Mouse (Mus musculus) left cerebral cortex, postnatal 4 days (tissue): Measurements from ENCODE around the gene Fam83e. TPM values are rescaled to one million over a fixed set of nuclear protein-coding genes. Genes with fewer than 3 reads are reported as not detected.

ENCODE experiments used
- DNase-seq: peaks from one replicate; pipeline ENCODE4 v3.0.0-alpha.2; 2022
- intact Hi-C: fragments of 180-260 bp; cut with DNase I; formaldehyde crosslinking; loops from one replicate; pipeline ENCODE4 v1.15.1; 2025
- total RNA-seq, 2 experiments: library from RNA; stranded (reverse); gene quantifications; 2 replicates each; pipeline ENCODE4 v1.2.3; 2021

Fam83e gene
- total RNA-seq, 2 experiments from 2014 or later, result 0.62 to 1.1 TPM

DNA sequence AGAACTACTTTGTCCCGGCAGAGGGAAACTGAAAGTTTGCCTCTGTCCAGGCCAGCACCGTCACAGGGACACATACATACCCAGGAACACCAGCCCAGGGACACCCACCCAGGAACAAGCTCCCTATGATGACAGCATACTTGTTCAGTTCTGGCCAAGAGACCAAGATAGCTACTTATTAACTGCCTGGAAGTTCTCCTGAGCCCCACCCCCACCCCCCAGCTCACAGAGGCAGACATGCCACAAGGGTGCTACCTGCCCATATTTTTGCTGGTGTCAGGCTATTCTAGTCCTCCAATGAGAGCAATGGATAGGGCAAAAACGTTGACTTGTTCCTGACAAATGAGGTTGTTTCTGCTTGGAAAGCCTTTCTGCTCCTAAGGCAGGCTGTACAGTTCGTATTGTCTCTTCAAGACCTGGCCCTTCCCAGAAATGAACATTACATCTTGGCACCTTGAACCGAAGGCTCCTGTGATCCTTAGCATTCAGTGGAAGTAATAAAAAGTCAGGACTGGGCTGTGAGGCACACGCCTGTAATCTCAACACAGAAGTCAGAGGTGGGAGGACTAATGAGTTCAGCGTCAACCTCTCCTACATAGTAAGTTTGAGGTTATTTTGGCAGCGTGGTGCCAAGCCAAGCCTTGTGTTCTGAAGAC lies 49.5 kb downstream of the Fam83e start:
- intact Hi-C loops, result no loop called here

DNA sequence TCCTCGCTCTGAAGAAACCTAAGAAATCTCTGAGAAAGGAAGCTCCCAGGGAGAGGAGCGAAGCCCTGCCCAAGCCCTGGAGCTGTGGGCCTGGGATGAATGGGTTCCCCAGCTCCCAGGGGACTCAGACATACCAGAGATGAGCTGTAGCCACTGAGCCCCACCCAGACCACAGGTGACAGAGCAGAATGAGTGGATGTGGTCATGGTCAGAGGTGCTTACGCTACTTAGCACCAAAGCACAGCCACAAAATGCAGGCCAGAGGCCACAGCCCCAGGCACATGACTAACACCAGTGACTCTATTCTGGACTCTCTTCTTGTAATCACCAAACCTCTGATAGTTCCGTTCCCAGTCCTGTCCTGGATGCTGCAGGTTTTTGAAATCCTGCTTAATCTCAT lies 50.1 kb downstream of the Fam83e start:
- no peak for DNase-seq
- intact Hi-C loops, result no loop called here

More for the DNA sequence above, 49.5 kb downstream of the Fam83e start:
- DNase-seq, result no peak

GRCm38 (mm10) chr7:45775237-45775636 lies 54.2 kb downstream of the Fam83e start:
- intact Hi-C loops, result no loop called here
- DNase-seq, result no peak

Other genes with a start within 250 kb of the Fam83e start
- under 1 TPM; 0.22 to 0.24 TPM for gene Tulp2, start 239.3 kb upstream of the Fam83e start, total RNA-seq
- not detected for gene Gm45808, start 234.4 kb upstream of the Fam83e start, total RNA-seq
- gene Dhdh, start 232.4 kb upstream of the Fam83e start, total RNA-seq, result 1 to 10 TPM; 2.6 to 3.2 TPM
- gene Nucb1, start 210.8 kb upstream of the Fam83e start, total RNA-seq, result 100 to 1,000 TPM; 110 to 116 TPM
- 10 to 100 TPM; 19.0 to 24.6 TPM for gene Ppp1r15a, start 194.9 kb upstream of the Fam83e start, total RNA-seq
- 1 to 10 TPM in 1 of 2 experiments, under 1 TPM in 1; 0.90 to 2.7 TPM for gene Plekha4, start 194.9 kb upstream of the Fam83e start, total RNA-seq
- not detected for gene Hsd17b14, start 166.3 kb upstream of the Fam83e start, total RNA-seq
- 10 to 100 TPM; 22.9 to 25.3 TPM for gene Bcat2, start 151.1 kb upstream of the Fam83e start, total RNA-seq
- gene Fgf21, start 105.7 kb upstream of the Fam83e start, total RNA-seq, result not detected
- under 1 TPM in 1 of 2 experiments, not detected in 1; 0.14 TPM for gene Fut1, start 103.9 kb upstream of the Fam83e start, total RNA-seq
- under 1 TPM in 1 of 2 experiments, not detected in 1; 0.20 TPM for gene Izumo1, start 99.4 kb upstream of the Fam83e start, total RNA-seq
- gene Rasip1, start 93.7 kb upstream of the Fam83e start, total RNA-seq, result 10 to 100 TPM; 23.5 to 25.1 TPM
- gene Mamstr, start 81.2 kb upstream of the Fam83e start, total RNA-seq, result 1 to 10 TPM; 1.7 to 2.6 TPM
- not detected for gene Fut2, start 54.8 kb upstream of the Fam83e start, total RNA-seq
- under 1 TPM in 1 of 2 experiments, not detected in 1; 0.34 TPM for gene Ntn5, start 37.2 kb upstream of the Fam83e start, total RNA-seq
- under 1 TPM; 0.18 to 0.20 TPM for gene Sec1, start 26.8 kb upstream of the Fam83e start, total RNA-seq
- 100 to 1,000 TPM; 136 to 144 TPM for gene Car11, start 21.4 kb upstream of the Fam83e start, total RNA-seq
- 10 to 100 TPM; 19.1 to 22.2 TPM for gene Dbp, start 16.1 kb upstream of the Fam83e start, total RNA-seq
- 100 to 1,000 TPM; 640 to 672 TPM for gene Rpl18, start 5.8 kb upstream of the Fam83e start, total RNA-seq
- 10 to 100 TPM; 23.6 to 24.6 TPM for gene Sphk2, start 3.2 kb upstream of the Fam83e start, total RNA-seq
- not detected for gene Spaca4, start 4.6 kb downstream of the Fam83e start, total RNA-seq
- 100 to 1,000 TPM; 304 to 352 TPM for gene Lmtk3, start 62.5 kb downstream of the Fam83e start, total RNA-seq
- 1 to 10 TPM; 4.9 to 5.5 TPM for gene Sult2b1, start 63.5 kb downstream of the Fam83e start, total RNA-seq
- 100 to 1,000 TPM; 249 TPM for gene Cyth2, start 93.4 kb downstream of the Fam83e start, total RNA-seq
- gene Kcnj14, start 103.6 kb downstream of the Fam83e start, total RNA-seq, result 1 to 10 TPM; 1.6 to 2.1 TPM
- 10 to 100 TPM; 31.8 to 35.5 TPM for gene Grwd1, start 109.7 kb downstream of the Fam83e start, total RNA-seq
- 100 to 1,000 TPM in 1 of 2 experiments, 10 to 100 TPM in 1; 98.9 to 109 TPM for gene Kdelr1, start 151.6 kb downstream of the Fam83e start, total RNA-seq
- 10 to 100 TPM; 31.9 to 39.5 TPM for gene Grin2d, start 157.2 kb downstream of the Fam83e start, total RNA-seq
- under 1 TPM in 1 of 2 experiments, not detected in 1; 0.52 TPM for gene Syngr4, start 175.5 kb downstream of the Fam83e start, total RNA-seq
- 10 to 100 TPM; 16.8 to 19.7 TPM for gene Tmem143, start 175.7 kb downstream of the Fam83e start, total RNA-seq
- 10 to 100 TPM in 1 of 2 experiments, 1 to 10 TPM in 1; 6.9 to 13.4 TPM for gene Emp3, start 200.2 kb downstream of the Fam83e start, total RNA-seq
- gene Ccdc114, start 202.9 kb downstream of the Fam83e start, total RNA-seq, result 1 to 10 TPM; 1.9 to 2.4 TPM